ENCODE assay signal across 22 mouse cellular contexts in the genomic region with DNA sequence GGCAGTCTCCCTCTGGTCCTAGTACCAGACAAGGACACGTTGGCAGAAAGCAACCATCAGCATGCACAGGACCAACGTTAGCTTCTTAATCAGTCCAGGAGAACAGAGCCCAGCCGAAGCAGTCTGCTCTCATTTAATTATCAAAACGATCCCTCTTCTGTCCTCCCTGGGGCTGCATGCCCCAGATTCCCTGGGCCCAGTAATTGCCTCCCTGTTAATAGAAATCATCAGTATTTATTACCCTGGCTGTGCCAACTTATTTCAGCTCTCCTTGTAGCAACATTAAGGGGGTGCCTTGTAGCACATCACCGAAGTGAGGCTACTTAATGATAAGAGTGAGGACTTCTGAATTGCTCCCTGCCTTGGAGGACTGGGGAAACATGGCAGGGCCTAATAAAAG. TPM values are rescaled to one million over a fixed set of nuclear protein-coding genes. Genes with fewer than 3 reads are reported as not detected.
DNase-seq lines count a peak whose midpoint lies in the region; ATAC-seq lines count a peak whose summit lies in the region.
"Had no signal": no experiment of that assay in that cellular context is flagged by ENCODE, and none has a peak within 500 bp of the region (broad histone marks: within the 10 kb centered on the region; RNA-seq: fewer than 3 reads in every experiment).

No protein-coding gene starts in this region.

- no peaks in the 10 kb centered on the region for H3K9me3 ChIP-seq in hindbrain, embryonic 15.5 days
- no peaks in the 10 kb centered on the region for H3K9me3 ChIP-seq in hindbrain, embryonic 10.5 days
- H3K9me3 ChIP-seq in hindbrain, embryonic 16.5 days (ENCODE audit: control insufficient read depth, low read length) = no peaks in the 10 kb centered on the region
- no peaks in the 10 kb centered on the region for H3K9me3 ChIP-seq in heart, embryonic 12.5 days (replicated peaks)
- H3K9me3 ChIP-seq: embryonic facial prominence, embryonic 13.5 days; forebrain, embryonic 13.5 days had no signal

- DNase-seq in hindbrain, embryonic 10.5 days (ENCODE audit: low spot score) = no peak
- peak; percentile 8 for DNase-seq in Muller cell, postnatal 12 days (ENCODE audit: inconsistent ontology term)
- DNase-seq in retina, postnatal 1 day = peak; percentile 53
- no peak for DNase-seq in adrenal gland, postnatal 36 days
- DNase-seq: adrenal gland, adult 8-10 months; cerebellum, adult 18-20 months; cerebellum, adult 9-11 months; cerebellum, postnatal 36 days; forebrain, postnatal 0 days; gastrocnemius, adult 2 months; gastrocnemius, postnatal 25 days; heart, adult 11 months; heart, postnatal 10 days; heart, postnatal 4 days had no signal

- WGBS in hindbrain, embryonic 15.5 days = 56% methylated on average over 5 of the region's 5 CpGs
- WGBS in hindbrain, embryonic 10.5 days = 77% methylated on average over 5 of the region's 5 CpGs
- 43% methylated on average over 5 of the region's 5 CpGs for WGBS in hindbrain, embryonic 16.5 days
- 60% methylated on average over 5 of the region's 5 CpGs for WGBS in heart, embryonic 12.5 days

- H3K4me2 ChIP-seq in hindbrain, embryonic 15.5 days = no peak overlapping the region
- no peak overlapping the region for H3K4me2 ChIP-seq in hindbrain, embryonic 16.5 days (ENCODE audit: low read length)
- no peak overlapping the region for H3K4me2 ChIP-seq in heart, embryonic 12.5 days
- H3K4me2 ChIP-seq: embryonic facial prominence, embryonic 13.5 days; forebrain, embryonic 13.5 days had no signal

- ATAC-seq in hindbrain, embryonic 15.5 days (ENCODE audit: low FRiP score, low read depth) = peak; percentile 46; the same call in 1 of the 2 replicates
- ATAC-seq in hindbrain, embryonic 16.5 days = peak; percentile 84
- ATAC-seq in heart, embryonic 12.5 days (ENCODE audit: insufficient number of reproducible peaks, low FRiP score) = no peak
- ATAC-seq: forebrain, embryonic 13.5 days; forebrain, postnatal 0 days; inflammation-experienced regulatory T-cells, adult 6 months; intestine, postnatal 0 days had no signal

- H3K4me3 ChIP-seq in hindbrain, embryonic 15.5 days = no peak overlapping the region
- H3K4me3 ChIP-seq in hindbrain, embryonic 10.5 days = no peak overlapping the region
- H3K4me3 ChIP-seq in hindbrain, embryonic 16.5 days (ENCODE audit: low read length) = no peak overlapping the region
- H3K4me3 ChIP-seq in heart, embryonic 12.5 days = no peak overlapping the region
- H3K4me3 ChIP-seq: embryonic facial prominence, embryonic 13.5 days; forebrain, embryonic 13.5 days; gastrocnemius, adult 2 months had no signal

- H3K27me3 ChIP-seq in hindbrain, embryonic 15.5 days = no peaks in the 10 kb centered on the region
- no peaks in the 10 kb centered on the region for H3K27me3 ChIP-seq in hindbrain, embryonic 10.5 days (ENCODE audit: insufficient read depth, poor library complexity, severe bottlenecking)
- no peaks in the 10 kb centered on the region for H3K27me3 ChIP-seq in hindbrain, embryonic 16.5 days (replicated peaks; ENCODE audit: control insufficient read depth, insufficient read depth, low read length)
- peaks cover 11% of the 10 kb centered on the region for H3K27me3 ChIP-seq in heart, embryonic 12.5 days (replicated peaks)
- H3K27me3 ChIP-seq: CH12.LX; embryonic facial prominence, embryonic 13.5 days; forebrain, embryonic 13.5 days had no signal

- peaks cover 7% of the 10 kb centered on the region for H3K36me3 ChIP-seq in hindbrain, embryonic 15.5 days
- peaks cover 13% of the 10 kb centered on the region for H3K36me3 ChIP-seq in hindbrain, embryonic 10.5 days
- peaks cover 10% of the 10 kb centered on the region for H3K36me3 ChIP-seq in hindbrain, embryonic 16.5 days (ENCODE audit: control insufficient read depth, insufficient read depth, low read length)
- H3K36me3 ChIP-seq in heart, embryonic 12.5 days = no peaks in the 10 kb centered on the region
- H3K36me3 ChIP-seq: embryonic facial prominence, embryonic 13.5 days had no signal

- H3K9ac ChIP-seq in hindbrain, embryonic 15.5 days = no peak overlapping the region
- no peak overlapping the region for H3K9ac ChIP-seq in hindbrain, embryonic 16.5 days (ENCODE audit: low read depth, low read length)
- H3K9ac ChIP-seq in heart, embryonic 12.5 days = no peak overlapping the region
- H3K9ac ChIP-seq: embryonic facial prominence, embryonic 13.5 days; forebrain, postnatal 0 days had no signal

- H3K4me1 ChIP-seq in hindbrain, embryonic 15.5 days (replicated peaks) = no peaks in the 10 kb centered on the region
- H3K4me1 ChIP-seq in hindbrain, embryonic 10.5 days (replicated peaks) = no peaks in the 10 kb centered on the region
- H3K4me1 ChIP-seq in hindbrain, embryonic 16.5 days (ENCODE audit: control insufficient read depth, insufficient read depth, low read depth, low read length) = no peaks in the 10 kb centered on the region
- H3K4me1 ChIP-seq in heart, embryonic 12.5 days (replicated peaks) = peaks cover 12% of the 10 kb centered on the region
- H3K4me1 ChIP-seq: embryonic facial prominence, embryonic 13.5 days; forebrain, embryonic 13.5 days had no signal

- H3K27ac ChIP-seq in hindbrain, embryonic 15.5 days (replicated peaks) = no peak overlapping the region
- H3K27ac ChIP-seq in hindbrain, embryonic 10.5 days = no peak overlapping the region
- no peak overlapping the region for H3K27ac ChIP-seq in hindbrain, embryonic 16.5 days (ENCODE audit: low read depth, low read length)
- H3K27ac ChIP-seq in heart, embryonic 12.5 days (ENCODE audit: poor library complexity, severe bottlenecking) = no peak overlapping the region
- H3K27ac ChIP-seq: embryonic facial prominence, embryonic 13.5 days; forebrain, embryonic 13.5 days; gastrocnemius, adult 2 months had no signal

RNA-seq across cellular contexts. Expression of gene Wdr76, which starts 59.4 kb away (rescaled TPM):
- polyA plus RNA-seq in hindbrain, embryonic 15.5 days (2015; fragmentation: Nextera tagmentation; extraction: Ambion mirVana) = 3.9 and 4.9 TPM in 2 replicates
- polyA plus RNA-seq in hindbrain, embryonic 10.5 days (2016; fragmentation: Nextera tagmentation; extraction: Ambion mirVana) = 8.8 and 13.0 TPM in 2 replicates
- 3.2 TPM in 2 replicates for polyA plus RNA-seq in hindbrain, embryonic 16.5 days (2015; fragmentation: Nextera tagmentation; extraction: Ambion mirVana)
- total RNA-seq in adrenal gland, postnatal 36 days (2021) = 1 to 10 TPM; 3.4 to 3.7 TPM
- 7.3 and 7.5 TPM in 2 replicates for polyA plus RNA-seq in heart, embryonic 12.5 days (2016; fragmentation: Nextera tagmentation; extraction: Ambion mirVana)

RNA-seq across cellular contexts. Expression of gene Mfap1a, which starts 59.4 kb away (rescaled TPM):
- polyA plus RNA-seq in hindbrain, embryonic 15.5 days (2015; fragmentation: Nextera tagmentation; extraction: Ambion mirVana) = 29.2 and 30.1 TPM in 2 replicates
- polyA plus RNA-seq in hindbrain, embryonic 10.5 days (2016; fragmentation: Nextera tagmentation; extraction: Ambion mirVana) = 21.2 and 27.2 TPM in 2 replicates
- polyA plus RNA-seq in hindbrain, embryonic 16.5 days (2015; fragmentation: Nextera tagmentation; extraction: Ambion mirVana) = 28.4 and 28.6 TPM in 2 replicates
- total RNA-seq in adrenal gland, postnatal 36 days (2021) = 10 to 100 TPM; 32.0 to 33.1 TPM
- 16.9 and 18.6 TPM in 2 replicates for polyA plus RNA-seq in heart, embryonic 12.5 days (2016; fragmentation: Nextera tagmentation; extraction: Ambion mirVana)

Comparison
In these comparisons a context has a peak if more than half of its experiments do, and no peak if none do; other contexts are left out.
1. DNase-seq: peak in Muller cell, postnatal 12 days (single experiment) and retina, postnatal 1 day (single experiment); none in hindbrain, embryonic 10.5 days (single experiment) and adrenal gland, postnatal 36 days (0 of 2).